Mouse (Mus musculus): Measurements from ENCODE around the gene Cdk4. TPM values are rescaled to one million over a fixed set of nuclear protein-coding genes. Genes with fewer than 3 reads are reported as not detected.
A peak's percentile ranks its signal among the peaks of the same experiment; 100 is the strongest.

Gene Cdk4
- polyA plus RNA-seq, 2 experiments from 2014 or later = 304 to 317 TPM

DNA sequence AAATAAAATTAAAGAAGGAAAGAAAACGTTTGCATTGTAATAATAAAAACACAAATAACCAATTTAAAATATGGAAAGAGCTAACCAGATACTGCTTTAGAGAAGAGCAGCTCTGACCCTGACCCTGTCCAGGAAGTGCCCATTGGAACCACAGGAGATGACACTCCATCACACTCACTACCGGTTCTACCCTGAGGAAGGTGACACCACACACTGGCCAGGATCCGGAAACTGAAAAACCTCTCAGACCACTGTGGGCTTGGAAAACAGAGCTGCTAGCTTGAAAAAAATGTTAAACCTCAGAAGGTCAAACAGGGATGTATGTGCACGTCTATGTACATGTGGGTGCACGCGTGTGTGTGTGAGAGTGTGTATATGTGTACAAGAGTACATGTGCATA lies 37.8 kb downstream of the Cdk4 start:
- ATAC-seq = no peak

DNA sequence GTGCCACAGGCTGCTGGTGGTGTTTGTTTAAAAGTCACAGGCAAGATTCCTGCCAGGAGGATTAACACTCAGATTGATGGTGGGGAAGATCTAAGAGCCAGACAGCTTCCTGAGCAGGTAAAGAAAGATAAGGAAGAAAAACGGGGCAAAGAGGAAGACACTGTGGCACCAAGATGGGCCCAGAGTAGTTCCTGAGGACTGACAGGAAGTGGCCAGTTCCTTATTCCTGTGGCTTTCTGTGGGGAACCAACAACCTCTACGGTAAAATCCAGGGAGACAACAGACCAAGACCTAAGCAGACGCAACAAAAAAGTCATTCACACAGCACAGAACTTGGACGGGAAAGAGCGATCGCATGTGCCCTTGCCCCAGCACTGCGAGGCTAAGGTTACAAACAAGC lies 40.3 kb downstream of the Cdk4 start:
- ATAC-seq = no peak

DNA sequence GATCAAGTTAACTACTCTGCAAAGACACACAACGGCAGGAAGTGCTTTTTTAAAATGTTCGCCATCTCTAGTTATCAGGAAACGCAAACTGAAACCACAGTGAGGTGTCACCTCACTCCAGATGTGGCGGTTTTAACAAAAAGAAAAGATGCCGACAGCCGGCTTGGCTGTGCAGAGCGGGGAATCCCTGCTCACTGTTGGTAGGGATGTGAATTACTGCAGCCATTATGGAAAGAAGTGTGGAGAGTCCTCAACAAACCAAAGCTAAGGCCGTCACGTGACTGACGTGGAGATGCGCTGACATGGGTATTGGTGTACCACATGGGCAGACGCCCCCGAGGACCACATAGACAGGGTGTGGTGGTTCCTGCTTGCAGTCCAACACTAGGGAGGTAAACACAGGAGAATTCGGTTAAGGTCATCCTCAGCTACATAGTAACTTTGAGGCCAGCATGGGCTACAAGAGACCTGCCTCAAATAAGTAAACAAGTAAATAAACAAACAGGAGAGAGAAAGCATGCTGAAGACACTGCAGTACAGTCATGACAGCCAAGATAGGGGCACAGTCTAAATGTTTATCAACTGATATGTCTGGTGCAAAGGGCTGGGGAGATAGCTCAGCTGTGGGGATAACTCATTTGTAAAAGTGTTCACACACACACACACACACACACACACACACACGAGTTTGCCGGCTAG lies 44.4 kb downstream of the Cdk4 start:
- peak; percentile 84 for ATAC-seq

DNA sequence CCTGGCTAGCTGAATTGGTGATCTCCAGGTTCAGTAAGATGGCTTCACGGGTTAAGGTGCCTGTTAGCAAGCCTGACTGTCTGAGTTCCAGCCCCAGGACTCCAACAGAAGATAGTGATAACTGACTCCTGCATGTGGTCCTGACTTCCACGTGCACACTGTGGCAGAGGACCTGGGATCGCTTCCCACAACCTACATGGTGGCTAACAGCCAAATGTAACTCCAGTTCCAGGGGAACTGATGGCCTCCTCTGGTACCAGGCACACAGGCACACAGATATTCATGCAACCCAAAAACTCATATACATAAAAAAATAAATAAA lies 44.9 kb downstream of the Cdk4 start:
- ATAC-seq = no peak

DNA sequence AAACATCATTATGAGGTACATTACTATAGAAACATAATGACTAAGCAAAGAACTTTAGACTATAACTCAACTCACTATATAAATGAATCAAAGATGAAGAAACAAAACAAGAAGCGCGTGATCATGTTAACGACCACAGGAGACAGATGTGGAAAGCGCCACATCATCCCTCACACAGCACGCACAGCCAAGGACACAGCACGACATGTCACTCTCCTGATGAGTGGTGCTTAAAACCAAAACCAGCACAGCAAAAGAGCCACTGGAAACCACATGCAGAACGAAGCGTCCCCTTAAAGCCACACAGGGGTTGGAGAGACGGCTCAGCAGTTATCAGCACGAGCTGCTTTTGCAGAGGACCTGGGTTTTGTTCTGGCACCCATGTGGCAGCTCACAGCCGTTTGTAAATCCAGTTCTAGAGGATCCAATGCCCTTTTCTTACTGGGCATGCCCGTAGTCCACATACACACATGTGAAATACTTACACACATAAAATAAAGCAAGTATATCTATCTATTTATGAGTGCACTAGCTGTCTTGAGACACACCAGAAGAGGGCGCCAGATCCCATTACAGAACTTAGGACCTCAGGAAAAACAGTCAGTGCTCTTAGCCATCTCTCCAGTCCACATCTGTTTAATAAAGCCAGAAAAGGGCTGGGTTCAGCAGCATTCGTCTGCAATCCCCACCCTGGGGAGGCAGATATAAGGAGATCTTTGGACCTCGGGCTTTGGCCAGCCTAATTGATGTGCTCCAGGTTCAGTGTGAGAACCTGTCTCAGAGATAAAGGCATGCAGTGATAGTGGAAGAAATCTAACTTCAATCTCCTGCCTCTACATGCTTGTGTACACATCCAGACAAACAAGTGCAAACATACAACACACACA lies 47.9 kb downstream of the Cdk4 start:
- no peak for ATAC-seq

DNA sequence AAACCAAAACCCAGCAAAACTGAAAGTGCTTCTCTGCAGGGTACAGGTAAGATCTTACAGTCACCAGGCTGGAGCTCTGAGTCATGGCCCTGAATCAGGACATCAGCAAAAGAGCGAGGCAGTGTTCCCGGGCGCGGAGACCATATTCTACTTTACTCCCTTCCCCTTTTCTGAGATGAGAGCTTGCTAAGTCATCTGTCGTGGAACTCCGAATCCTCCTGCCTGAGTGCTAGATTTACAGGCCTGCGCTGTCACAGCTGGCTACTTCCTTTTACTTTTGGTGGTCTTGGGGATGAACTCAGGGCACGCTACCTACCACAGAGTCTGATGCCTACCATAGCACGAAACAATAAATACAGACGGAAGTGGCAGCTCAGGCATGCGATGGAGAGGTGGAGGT lies 51.1 kb downstream of the Cdk4 start:
- ATAC-seq = no peak

DNA sequence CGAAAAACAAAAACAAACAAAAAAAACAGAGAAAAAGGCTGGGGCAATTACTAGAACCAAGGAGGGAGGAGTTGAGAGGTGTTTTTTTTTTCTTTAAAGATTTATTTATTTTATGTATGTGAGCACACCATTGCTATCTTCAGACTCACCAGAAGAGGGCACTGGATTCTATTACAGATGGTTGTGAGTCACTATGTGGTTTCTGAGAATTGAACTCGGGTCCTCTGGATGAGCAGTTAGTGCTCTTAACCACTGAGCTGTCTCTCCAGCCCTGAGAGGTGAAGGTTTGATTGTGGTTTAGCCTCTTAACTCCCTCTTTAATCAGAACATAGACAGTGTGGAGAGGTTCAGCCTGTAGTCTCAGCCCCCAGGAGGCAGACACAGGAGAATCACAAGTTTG lies 51.7 kb downstream of the Cdk4 start:
- peak; percentile 49 for ATAC-seq

Other genes with a start within 250 kb of the Cdk4 start
- gene Atp23, start 162.2 kb upstream of the Cdk4 start, polyA plus RNA-seq (2017; shearing (Covaris generic)) = 1 to 10 TPM; 5.9 to 6.9 TPM
- gene Ctdsp2, start 84.8 kb upstream of the Cdk4 start, polyA plus RNA-seq (2017; shearing (Covaris generic)) = 10 to 100 TPM; 29.8 to 35.8 TPM
- gene Avil, start 62.8 kb upstream of the Cdk4 start, polyA plus RNA-seq (2017; shearing (Covaris generic)) = not detected
- gene Tsfm, start 32.7 kb upstream of the Cdk4 start, polyA plus RNA-seq (2017; shearing (Covaris generic)) = 10 to 100 TPM; 42.5 to 57.1 TPM
- 10 to 100 TPM; 19.8 to 23.9 TPM for gene Mettl1, start 22.1 kb upstream of the Cdk4 start, polyA plus RNA-seq (2017; shearing (Covaris generic))
- under 1 TPM in 1 of 2 experiments, not detected in 1; 0.52 TPM for gene Eef1akmt3, start 22.0 kb upstream of the Cdk4 start, polyA plus RNA-seq (2017; shearing (Covaris generic))
- gene Cyp27b1, start 15.3 kb upstream of the Cdk4 start, polyA plus RNA-seq (2017; shearing (Covaris generic)) = not detected
- 1 to 10 TPM in 1 of 2 experiments, under 1 TPM in 1; 0.65 to 1.0 TPM for gene March9, start 3.4 kb upstream of the Cdk4 start, polyA plus RNA-seq (2017; shearing (Covaris generic))
- 100 to 1,000 TPM in 1 of 2 experiments, 10 to 100 TPM in 1; 99.2 to 103 TPM for gene Tspan31, start 6.7 kb downstream of the Cdk4 start, polyA plus RNA-seq (2017; shearing (Covaris generic))
- gene Agap2, start 11.8 kb downstream of the Cdk4 start, polyA plus RNA-seq (2017; shearing (Covaris generic)) = 10 to 100 TPM; 20.4 to 29.9 TPM
- gene Os9, start 57.6 kb downstream of the Cdk4 start, polyA plus RNA-seq (2017; shearing (Covaris generic)) = 10 to 100 TPM; 51.3 to 75.5 TPM
- 100 to 1,000 TPM; 152 to 209 TPM for gene B4galnt1, start 101.7 kb downstream of the Cdk4 start, polyA plus RNA-seq (2017; shearing (Covaris generic))
- 1 to 10 TPM; 2.5 to 2.7 TPM for gene Slc26a10, start 117.1 kb downstream of the Cdk4 start, polyA plus RNA-seq (2017; shearing (Covaris generic))
- not detected for gene Arhgef25, start 126.5 kb downstream of the Cdk4 start, polyA plus RNA-seq (2017; shearing (Covaris generic))
- gene Dtx3, start 132.2 kb downstream of the Cdk4 start, polyA plus RNA-seq (2017; shearing (Covaris generic)) = 10 to 100 TPM; 40.6 to 42.9 TPM
- 10 to 100 TPM; 24.2 to 27.8 TPM for gene Pip4k2c, start 148.1 kb downstream of the Cdk4 start, polyA plus RNA-seq (2017; shearing (Covaris generic))
- under 1 TPM; 0.18 to 0.70 TPM for gene Kif5a, start 199.8 kb downstream of the Cdk4 start, polyA plus RNA-seq (2017; shearing (Covaris generic))
- gene Dctn2, start 202.8 kb downstream of the Cdk4 start, polyA plus RNA-seq (2017; shearing (Covaris generic)) = 10 to 100 TPM; 55.4 to 60.6 TPM
- 10 to 100 TPM in 1 of 2 experiments, 1 to 10 TPM in 1; 4.0 to 10.6 TPM for gene Mbd6, start 225.5 kb downstream of the Cdk4 start, polyA plus RNA-seq (2017; shearing (Covaris generic))
- gene Mars, start 248.3 kb downstream of the Cdk4 start, polyA plus RNA-seq (2017; shearing (Covaris generic)) = 10 to 100 TPM; 21.6 to 21.9 TPM

Data from activated CD4-positive, CD25-positive, alpha-beta regulatory T cell, adult 4 months (primary cell).